Mouse (Mus musculus): ENCODE measurements around the gene Bcl2a1b.

DNA sequence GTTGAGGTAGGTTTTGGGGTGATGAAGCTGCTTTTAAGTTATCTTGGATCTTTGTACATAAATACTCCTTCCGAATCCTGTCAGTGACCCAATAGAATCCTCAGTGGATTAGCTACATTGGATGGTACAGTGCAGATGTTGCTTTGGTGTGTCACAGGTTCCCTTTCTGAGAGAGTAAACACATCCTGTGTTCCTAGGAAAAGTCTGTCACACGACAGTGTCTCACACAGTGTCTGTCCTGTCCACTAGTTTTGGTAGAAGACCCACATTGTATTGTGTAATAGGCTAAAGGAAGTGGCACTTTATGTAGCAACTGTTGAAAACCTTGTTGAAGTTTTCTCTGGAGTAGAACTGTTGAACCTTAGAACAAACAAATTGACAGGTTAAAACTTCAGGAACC, 54.4 kb downstream of the Bcl2a1b start:
- TF ChIP-seq CTCF (IDR thresholded peaks at IDR 0.05; ENCODE audit: extremely low read depth, insufficient read length, insufficient replicate concordance, low read depth, low read length) (no peak), POLR2A (IDR thresholded peaks at IDR 0.05; ENCODE audit: low read depth, low read length) (no peak)

Measured in small intestine, adult 2 months (tissue).